Mouse (Mus musculus) heart, postnatal 0 days (tissue): ENCODE data around the gene Sf3a1.

Experiments
- CTCF ChIP-seq: IDR thresholded peaks from 2 replicates; pipeline ENCODE4 v1.5.1; 2016; ENCODE audit warnings: antibody characterized with exemption, control low read depth, low read depth
- EP300 ChIP-seq: IDR thresholded peaks from 2 replicates; pipeline ENCODE4 v1.6.1; 2016; ENCODE audit warnings: antibody characterized with exemption, low read depth

- no peak for TF ChIP-seq EP300
- no peak for TF ChIP-seq CTCF
Observed at GRCm38 (mm10) chr11:4231435-4231834, 71.3 kb downstream of the Sf3a1 start.
